Mouse (Mus musculus) thymus, postnatal 4 days (tissue): ENCODE measurements around the gene Gm11009.
"Not testable (repeated sequence)": the region's sequence is repeated elsewhere in the genome, so short reads cannot be mapped to it uniquely, and the experiment has no call there.

ENCODE experiments used
- DNase-seq: peaks from one replicate; pipeline ENCODE4 v3.0.0; 2021

Gene Gm11009

DNA sequence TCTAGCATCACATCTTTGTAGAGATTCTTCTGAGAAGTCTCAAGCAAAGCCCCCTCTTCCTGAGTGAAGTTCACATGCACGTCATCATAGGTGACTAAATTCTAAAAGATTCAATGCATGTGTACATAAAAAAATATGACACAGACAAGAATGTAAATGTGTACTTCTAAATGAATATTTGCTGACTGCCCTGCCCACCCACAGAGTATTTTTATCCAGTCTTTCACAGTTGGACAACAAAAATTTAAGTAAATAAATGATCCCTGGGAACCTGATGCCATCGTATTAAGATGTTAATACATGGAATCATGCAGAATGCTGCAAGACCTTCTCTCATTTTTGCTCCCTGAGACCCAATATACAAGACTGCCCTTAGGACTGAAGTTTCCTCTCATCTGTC lies at the start of gene Gm11009:
Gene Gm11009, minus strand, starts transcription at position 101 of the 400 bp plus-strand sequence.
- DNase-seq = not testable (repeated sequence)
